Mouse (Mus musculus): ENCODE data around the gene Mettl2.
A peak's percentile ranks its signal among the peaks of the same experiment; 100 is the strongest.
"Not testable (repeated sequence)": the region's sequence is repeated elsewhere in the genome, so short reads cannot be mapped to it uniquely, and the experiment has no call there.

Gene Mettl2

GRCm38 (mm10) chr11:105125735-105126519, at the start of gene Mettl2:
TSS of gene Mettl2 (plus strand) at chr11:105126425.
- DNase-seq, result peak; percentile 81 to 82

GRCm38 (mm10) chr11:105112448-105112847, 13.8 kb upstream of the Mettl2 start:
- DNase-seq, result not testable (repeated sequence)

DNA sequence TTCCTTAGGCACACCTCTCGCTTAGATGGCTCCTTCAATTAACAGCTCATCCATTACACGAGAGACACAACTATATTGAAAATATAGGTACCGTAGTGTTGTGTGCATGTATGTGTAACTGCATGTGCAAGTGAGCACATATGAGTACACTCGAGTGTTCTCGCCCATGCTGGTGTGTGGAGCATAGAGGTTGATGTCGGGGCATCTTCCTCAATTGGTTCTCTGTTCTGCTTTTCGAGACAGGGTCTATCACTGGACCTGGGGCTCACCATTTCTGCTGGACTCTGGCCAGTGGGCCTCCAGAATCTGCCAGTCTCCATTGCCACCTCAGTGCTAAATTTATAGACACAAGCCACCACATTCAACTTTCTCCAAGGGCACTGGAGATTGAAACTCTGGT, 8.4 kb upstream of the Mettl2 start:
- no peak for DNase-seq

- DNase-seq, result no peak
Observed at GRCm38 (mm10) chr11:105120551-105121061, 5.6 kb upstream of the Mettl2 start.

DNA sequence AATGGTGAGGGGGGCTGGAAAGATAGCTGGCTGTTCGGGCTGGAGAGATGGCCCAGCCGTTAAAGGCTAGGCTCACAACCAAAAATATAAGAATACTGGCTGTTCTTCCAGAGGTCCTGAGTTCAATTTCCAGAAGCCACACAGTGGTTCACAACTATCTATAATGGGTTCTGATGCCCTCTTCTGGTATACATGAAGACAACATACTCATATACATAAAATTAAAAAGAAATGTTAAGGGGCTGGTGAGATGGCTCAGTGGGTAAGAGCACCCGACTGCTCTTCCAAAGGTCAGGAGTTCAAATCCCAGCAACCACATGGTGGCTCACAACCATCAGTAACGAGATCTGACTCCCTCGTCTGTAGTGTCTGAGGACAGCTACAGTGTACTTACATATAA, 4.4 kb upstream of the Mettl2 start:
- DNase-seq, result not testable (repeated sequence)

DNA sequence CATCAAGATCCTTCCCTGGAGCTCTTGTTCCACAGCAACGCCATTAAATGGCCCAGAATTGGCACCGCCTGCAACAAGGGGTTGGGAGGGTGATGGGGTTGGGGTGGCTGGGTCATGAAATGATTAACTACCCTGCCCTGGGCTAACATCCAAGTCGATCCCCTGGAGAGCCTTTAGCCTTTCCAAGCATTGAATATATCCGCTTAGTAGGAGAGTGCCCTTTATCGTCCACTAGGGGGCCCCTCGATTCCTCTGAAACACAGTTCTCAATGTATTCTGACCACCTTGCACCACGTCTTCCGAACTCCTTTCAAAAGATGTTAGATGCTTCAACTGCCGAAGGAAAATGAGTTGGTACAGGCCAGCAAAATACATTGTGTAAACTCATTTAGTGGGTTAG, 2.2 kb upstream of the Mettl2 start:
- DNase-seq, result peak; percentile 25 to 26

DNA sequence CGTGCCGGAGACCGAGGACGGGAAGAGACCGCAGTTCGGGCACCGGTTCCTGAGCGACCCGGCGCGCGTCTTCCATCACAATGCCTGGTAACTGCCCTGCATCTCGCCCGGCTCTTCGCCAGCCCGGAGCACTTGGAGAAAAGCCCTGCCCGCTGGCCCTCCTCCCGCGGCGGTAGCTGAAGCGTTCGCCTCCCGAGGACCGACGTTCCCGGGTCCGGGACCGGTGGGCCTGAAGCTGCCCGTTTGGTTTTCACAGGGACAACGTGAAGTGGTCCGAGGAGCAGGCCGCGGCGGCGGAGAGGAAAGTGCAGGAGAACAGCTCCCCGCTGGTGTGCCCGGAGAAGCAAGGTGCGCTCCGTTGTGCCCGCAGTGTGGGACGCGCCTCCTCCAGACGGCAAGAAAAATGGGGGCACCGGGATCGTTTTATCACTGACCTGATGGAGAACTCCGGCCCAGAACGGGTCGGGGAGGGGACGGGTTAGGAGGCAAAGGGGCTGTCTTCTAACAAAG, 350 bp downstream of the Mettl2 start:
- DNase-seq, result no peak

- no peak for DNase-seq
Observed at GRCm38 (mm10) chr11:105135692-105136091, 9.5 kb downstream of the Mettl2 start.

- not testable (repeated sequence) for DNase-seq
Observed at GRCm38 (mm10) chr11:105137255-105137654, 11.0 kb downstream of the Mettl2 start.

DNA sequence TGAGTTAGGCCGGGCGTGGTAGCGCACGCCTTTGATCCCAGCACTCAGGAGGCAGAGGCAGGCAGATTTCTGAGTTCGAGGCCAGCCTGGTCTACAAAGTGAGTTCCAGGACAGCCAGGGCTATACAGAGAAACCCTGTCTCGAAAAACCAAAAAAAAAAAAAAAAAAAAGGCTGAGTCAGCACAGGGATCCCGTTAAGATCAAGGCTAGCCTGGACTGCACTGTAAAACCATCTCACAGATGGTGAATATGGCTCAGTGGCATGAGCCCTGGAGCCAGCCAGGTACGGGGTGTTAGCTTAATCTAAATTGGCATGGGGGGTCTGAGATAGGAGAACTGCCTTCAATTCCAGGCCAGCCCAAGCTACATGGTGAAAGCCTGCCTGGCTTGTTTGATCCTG, 14.3 kb downstream of the Mettl2 start:
- DNase-seq, result not testable (repeated sequence)

GRCm38 (mm10) chr11:105141115-105141514, 14.9 kb downstream of the Mettl2 start:
- no peak for DNase-seq

DNA sequence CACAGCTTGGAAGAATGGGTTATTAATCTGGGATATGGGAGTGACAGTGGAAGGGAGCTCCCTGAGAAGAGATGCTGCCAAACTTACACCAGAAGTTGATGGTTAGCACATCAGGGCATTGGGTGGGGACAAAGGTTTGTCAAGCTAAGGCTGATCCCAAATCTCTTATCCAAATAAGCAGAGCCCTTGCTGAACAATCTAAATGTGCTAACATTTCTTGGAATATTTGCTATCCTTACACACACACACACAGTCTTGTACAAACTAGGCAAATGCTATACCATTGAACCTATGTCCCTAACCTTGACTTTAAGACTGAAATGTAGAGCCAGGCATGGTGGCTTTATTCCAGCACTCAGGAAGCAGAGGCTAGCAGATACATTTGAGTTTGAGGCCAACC, 17.3 kb downstream of the Mettl2 start:
- no peak for DNase-seq

DNA sequence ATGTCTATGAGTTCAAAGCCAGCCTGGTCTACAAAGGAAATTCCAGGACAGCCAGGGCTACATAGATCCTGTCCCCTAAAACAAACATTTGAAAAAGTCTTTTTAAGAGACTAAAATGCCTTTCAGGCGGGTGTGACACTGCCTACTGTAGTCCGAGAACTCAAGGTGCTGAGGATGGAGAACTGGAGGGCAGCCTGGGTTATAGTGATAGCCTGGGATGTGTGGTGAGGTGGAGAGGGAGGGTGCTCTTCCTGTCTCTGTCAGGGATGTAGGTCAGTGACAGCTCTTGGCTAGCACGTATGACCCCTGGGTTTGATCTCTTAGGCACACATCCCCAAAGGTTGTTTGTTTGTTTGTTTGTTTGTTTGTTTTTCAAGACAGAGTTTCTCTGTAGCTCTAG, 17.9 kb downstream of the Mettl2 start:
- DNase-seq, result no peak

- no peak for DNase-seq
Observed at GRCm38 (mm10) chr11:105144508-105145210, 18.4 kb downstream of the Mettl2 start.

DNA sequence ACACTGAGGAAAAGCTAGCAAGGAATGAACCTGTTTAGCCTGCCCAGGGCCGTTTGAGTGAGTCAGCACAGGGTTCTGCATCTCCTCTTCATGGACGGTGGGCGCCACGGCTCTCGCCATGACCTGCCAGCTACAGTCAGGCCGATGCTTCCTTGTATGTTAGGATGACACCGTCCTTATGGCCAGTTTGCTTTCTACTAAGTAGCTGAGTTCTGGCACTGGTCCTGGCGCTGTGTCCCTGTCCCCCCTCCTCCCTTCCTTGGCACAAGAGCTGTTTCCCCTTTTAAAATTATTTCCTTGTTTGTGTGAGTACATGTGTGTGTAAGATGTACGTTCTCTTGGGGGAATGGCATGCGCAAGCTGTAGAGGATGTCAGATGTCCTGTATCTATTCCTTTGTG, 19.0 kb downstream of the Mettl2 start:
- DNase-seq, result no peak

DNA sequence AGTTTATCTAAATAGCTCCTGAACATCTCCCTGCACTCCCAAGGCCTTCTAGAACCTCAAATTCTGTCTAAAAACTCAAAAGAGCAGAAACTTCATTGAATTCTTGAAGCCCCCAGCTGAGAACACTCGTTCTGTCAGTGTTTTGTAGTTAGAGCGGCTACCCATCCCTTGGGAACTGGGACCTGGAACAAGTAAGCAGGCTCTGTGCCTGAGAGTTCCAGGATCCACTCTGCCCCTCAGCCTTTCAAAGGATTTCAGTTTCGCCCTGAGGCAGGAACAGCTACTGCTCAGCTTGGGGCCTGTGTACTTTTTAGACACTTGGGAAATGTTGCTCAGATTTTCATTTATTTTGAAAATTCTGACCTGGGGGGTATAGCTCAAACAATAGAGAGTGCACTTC, 20.4 kb downstream of the Mettl2 start, which contains the start of gene Gm10842:
TSS of gene Gm10842 (plus strand) at position 301 of the 400 bp plus-strand sequence.
- no peak for DNase-seq

GRCm38 (mm10) chr11:105149353-105149752, 23.1 kb downstream of the Mettl2 start:
- DNase-seq, result no peak

GRCm38 (mm10) chr11:105149766-105150165, 23.5 kb downstream of the Mettl2 start:
- DNase-seq, result no peak

DNA sequence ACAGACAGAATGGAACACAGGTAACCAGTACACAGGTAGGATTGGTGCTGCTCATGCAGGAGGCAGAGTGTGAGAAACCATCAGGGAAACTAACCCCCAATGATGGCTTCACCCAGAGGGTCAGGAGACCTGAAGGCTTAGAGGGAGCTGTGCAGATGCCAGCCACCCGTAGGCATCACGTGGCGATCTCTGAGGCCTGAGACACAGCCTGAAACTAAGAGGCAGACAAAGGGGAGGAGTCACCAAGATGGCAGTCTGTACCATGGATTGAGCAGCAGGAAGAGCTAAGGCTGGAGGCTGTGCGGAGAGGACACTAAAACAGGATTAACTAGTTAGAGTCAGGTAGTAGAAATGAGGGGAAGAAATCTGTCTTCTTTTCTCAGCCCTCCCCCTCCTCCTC, 24.5 kb downstream of the Mettl2 start:
- DNase-seq, result no peak

DNA sequence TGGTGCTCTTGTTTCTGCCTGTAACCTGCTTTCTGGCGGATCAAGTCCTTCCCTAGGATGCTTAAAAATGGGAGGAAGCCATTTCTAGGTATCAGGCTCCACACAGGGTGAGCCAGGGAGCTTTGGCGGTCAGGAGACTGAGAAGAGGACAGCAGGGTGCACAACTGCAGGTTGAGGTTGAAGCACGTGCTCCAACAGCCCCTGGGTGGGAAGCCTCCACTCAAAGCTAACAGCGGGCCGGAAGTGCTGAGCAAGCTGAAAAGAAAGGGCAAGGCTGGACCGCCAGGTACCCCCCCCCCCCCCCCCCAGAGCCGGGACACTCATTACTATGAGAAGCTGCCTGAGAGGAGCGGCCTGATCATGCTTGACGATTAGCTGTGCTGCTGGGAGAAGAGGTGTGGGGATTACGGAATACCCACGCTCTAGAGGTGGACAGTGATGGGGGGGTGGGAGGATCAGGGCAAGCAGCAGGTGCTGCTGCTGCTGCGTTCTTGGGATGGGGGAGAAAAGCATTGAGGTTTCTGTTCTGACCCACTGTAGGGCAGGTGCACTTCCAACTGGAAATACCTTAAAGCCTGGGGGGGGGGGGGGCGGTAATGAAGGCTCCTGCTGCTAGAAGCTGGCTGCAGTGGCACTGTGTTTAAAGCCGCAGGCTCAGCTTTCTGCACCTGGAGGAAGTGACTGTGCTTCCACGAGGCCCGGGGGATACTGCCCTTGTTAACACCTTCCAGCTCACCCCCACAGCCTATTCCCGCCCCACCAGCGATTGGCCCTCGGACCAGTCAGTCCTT, 25.2 kb downstream of the Mettl2 start:
- DNase-seq, result no peak

GRCm38 (mm10) chr11:105152017-105152300, 25.7 kb downstream of the Mettl2 start:
- DNase-seq, result no peak

DNA sequence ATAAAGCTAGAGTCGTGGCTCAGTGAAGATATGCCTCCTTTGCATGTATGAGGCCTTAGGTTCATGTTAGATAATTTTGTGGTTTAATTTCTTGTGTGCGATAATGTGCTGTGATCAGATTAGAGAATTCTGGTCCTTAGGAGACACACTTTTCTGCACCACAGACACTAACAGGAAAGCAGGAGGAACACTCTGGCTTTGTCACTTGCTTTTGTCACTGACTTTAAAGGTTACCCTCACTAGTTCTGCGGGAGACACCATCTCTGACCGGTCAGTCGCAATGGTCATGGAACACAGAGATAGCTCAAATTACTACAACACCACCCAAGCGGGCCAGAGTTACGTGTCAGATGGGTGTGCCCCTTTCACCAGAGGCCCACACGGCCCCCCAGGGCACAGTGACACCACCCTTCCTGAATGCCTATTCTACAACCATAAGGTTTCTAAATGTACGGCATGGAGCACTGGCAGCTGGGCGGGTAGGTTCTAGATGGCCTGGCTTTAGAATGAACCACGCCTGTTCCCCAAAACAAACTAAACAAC, 26.2 kb downstream of the Mettl2 start:
- no peak for DNase-seq

Measured in lung, adult 18-20 months (tissue).